Mouse (Mus musculus): Measurements from ENCODE around the gene Macrod2.

DNA sequence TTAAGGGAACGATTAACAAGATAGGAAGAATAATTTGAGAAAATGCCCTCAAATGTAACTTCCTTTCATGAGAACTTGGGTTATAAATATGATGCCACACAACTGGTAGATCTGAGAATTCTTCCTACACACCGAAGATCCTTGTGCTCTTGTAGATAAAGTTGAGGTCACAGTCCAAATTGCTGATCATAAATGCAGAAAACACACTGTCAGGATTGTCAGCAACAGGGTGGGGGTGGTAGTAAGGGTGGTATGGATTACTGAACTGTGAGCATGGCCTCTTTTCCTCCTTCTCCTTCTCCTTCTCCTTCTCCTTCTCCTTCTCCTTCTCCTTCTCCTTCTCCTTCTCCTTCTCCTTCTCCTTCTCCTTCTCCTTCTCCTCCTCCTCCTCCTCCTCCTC, 852.6 kb downstream of the Macrod2 start:
- TF ChIP-seq CTCF (IDR thresholded peaks at IDR 0.05), result no peak
- no peak for TF ChIP-seq EP300 (IDR thresholded peaks at IDR 0.05)

Measured in lung, postnatal 0 days (tissue).